Mouse (Mus musculus) hindbrain, embryonic 11.5 days (tissue): ENCODE measurements at regions not wholly inside any gene's neighbourhood (a gene's known extent, or its start where the extent isn't known, plus 50 kb on each side); places are given as distances from the start of the nearest gene placed in this dataset.

Experiments
- ATAC-seq: fragments of 200-750 bp; cut with Nextera tagmentation; 2 replicates; pipeline ENCODE4 v1.8.0; 2017; ENCODE audit warnings: mild to moderate bottlenecking, moderate TSS enrichment, moderate library complexity; ENCODE audit not compliant: low FRiP score
- DNase-seq: peaks from one replicate; pipeline ENCODE4 v3.0.0-alpha.2; 2015; ENCODE audit warnings: low spot score
- H3K27ac ChIP-seq: fragments of 300-500 bp; sonication (generic); 2 replicates; pipeline ENCODE4 v1.5.1; 2014; ENCODE audit warnings: mild to moderate bottlenecking, low read depth, low read length
- H3K27me3 ChIP-seq: fragments of 300-500 bp; sonication (generic); 2 replicates; pipeline ENCODE4 v1.6.1; 2014; ENCODE audit warnings: mild to moderate bottlenecking, low read length, moderate library complexity, mixed read lengths; ENCODE audit not compliant: control insufficient read depth, insufficient read depth
- H3K36me3 ChIP-seq: fragments of 300-500 bp; sonication (generic); 2 replicates; pipeline ENCODE4 v1.6.1; 2014; ENCODE audit warnings: mild to moderate bottlenecking, low read length, moderate library complexity, mixed read lengths; ENCODE audit not compliant: control insufficient read depth, insufficient read depth
- H3K4me1 ChIP-seq: fragments of 300-500 bp; sonication (generic); replicated peaks from 2 replicates; pipeline ENCODE4 v1.6.1; 2014; ENCODE audit warnings: low read length, mixed read lengths; ENCODE audit not compliant: control insufficient read depth, insufficient read depth
- H3K4me2 ChIP-seq: fragments of 300-500 bp; sonication (generic); replicated peaks from 2 replicates; pipeline ENCODE4 v1.6.1; 2014; ENCODE audit warnings: mild to moderate bottlenecking, low read depth, low read length
- H3K4me3 ChIP-seq: fragments of 300-500 bp; sonication (generic); 2 replicates; pipeline ENCODE4 v1.5.1; 2014; ENCODE audit warnings: low read depth, low read length
- H3K9ac ChIP-seq: fragments of 300-500 bp; sonication (generic); 2 replicates; pipeline ENCODE4 v1.6.1; 2014; ENCODE audit warnings: low read depth, low read length
- H3K9me3 ChIP-seq: fragments of 300-500 bp; sonication (generic); 2 replicates; pipeline ENCODE4 v1.6.1; 2016; ENCODE audit warnings: low read length; ENCODE audit not compliant: control insufficient read depth
- WGBS: fragments of 180-500 bp; shearing (Covaris S2); extraction: QIAGEN DNeasy Blood & Tissue Kit; methylation state at CpG from one replicate; pipeline ENCODE4 v1.1.7; 2014; 5-methylcytosine and 5-hydroxymethylcytosine counted together

GRCm38 (mm10) chr2:133278546-133278945 lies 273.4 kb upstream of the Bmp2 start:
- Histone ChIP-seq H3K27me3 (no peaks in the 10 kb centered on the region), H3K9me3 (no peaks in the 10 kb centered on the region), H3K4me1 (no peaks in the 10 kb centered on the region), H3K36me3 (no peaks in the 10 kb centered on the region), H3K9ac (no peak overlapping the region), H3K27ac (no peak overlapping the region), H3K4me3 (no peak overlapping the region), H3K4me2 (no peak overlapping the region)
- DNase-seq (no peak), ATAC-seq (no peak)
- 48% methylated on average over 4 of the region's 4 CpGs for WGBS

- Histone ChIP-seq H3K9ac (no peak overlapping the region), H3K27me3 (no peaks in the 10 kb centered on the region), H3K27ac (no peak overlapping the region), H3K9me3 (no peaks in the 10 kb centered on the region), H3K36me3 (no peaks in the 10 kb centered on the region), H3K4me3 (no peak overlapping the region), H3K4me1 (no peaks in the 10 kb centered on the region), H3K4me2 (no peak overlapping the region)
- WGBS: 92% methylated on average over 4 of the region's 4 CpGs
- no peak for DNase-seq
- ATAC-seq: no peak
Measured at GRCm38 (mm10) chr2:133279275-133279674, 272.7 kb upstream of the Bmp2 start.

- no peak overlapping the region for H3K9ac ChIP-seq
- 71% methylated on average over 5 of the region's 5 CpGs for WGBS
- H3K27me3 ChIP-seq: no peaks in the 10 kb centered on the region
- ATAC-seq (no peak), DNase-seq (no peak)
- H3K4me1 ChIP-seq: no peaks in the 10 kb centered on the region
- no peak overlapping the region for H3K4me3 ChIP-seq
- H3K9me3 ChIP-seq: no peaks in the 10 kb centered on the region
- H3K27ac ChIP-seq: no peak overlapping the region
- no peaks in the 10 kb centered on the region for H3K36me3 ChIP-seq
- H3K4me2 ChIP-seq: no peak overlapping the region
Measured at GRCm38 (mm10) chr2:133282692-133283091, 269.3 kb upstream of the Bmp2 start.

- no peaks in the 10 kb centered on the region for H3K4me1 ChIP-seq
- H3K4me3 ChIP-seq: no peak overlapping the region
- H3K4me2 ChIP-seq: no peak overlapping the region
- no peaks in the 10 kb centered on the region for H3K27me3 ChIP-seq
- ATAC-seq (no peak), DNase-seq (no peak)
- H3K36me3 ChIP-seq: no peaks in the 10 kb centered on the region
- H3K27ac ChIP-seq: no peak overlapping the region
- H3K9ac ChIP-seq: no peak overlapping the region
- 69% methylated on average over 1 of the region's 1 CpGs for WGBS
- no peaks in the 10 kb centered on the region for H3K9me3 ChIP-seq
Measured at GRCm38 (mm10) chr2:133283709-133284108, 268.2 kb upstream of the Bmp2 start.

- Histone ChIP-seq H3K4me3 (no peak overlapping the region), H3K36me3 (no peaks in the 10 kb centered on the region), H3K9ac (no peak overlapping the region), H3K9me3 (no peaks in the 10 kb centered on the region), H3K4me2 (no peak overlapping the region), H3K27ac (no peak overlapping the region), H3K4me1 (no peaks in the 10 kb centered on the region), H3K27me3 (no peaks in the 10 kb centered on the region)
- DNase-seq: no peak
- WGBS: 88% methylated on average over 7 of the region's 7 CpGs
- ATAC-seq: no peak
Measured at GRCm38 (mm10) chr2:133294136-133294535, 257.8 kb upstream of the Bmp2 start.

- WGBS: 80% methylated on average over 3 of the region's 3 CpGs
- H3K9ac ChIP-seq: no peak overlapping the region
- no peaks in the 10 kb centered on the region for H3K9me3 ChIP-seq
- H3K36me3 ChIP-seq: no peaks in the 10 kb centered on the region
- no peaks in the 10 kb centered on the region for H3K4me1 ChIP-seq
- H3K27ac ChIP-seq: no peak overlapping the region
- H3K27me3 ChIP-seq: no peaks in the 10 kb centered on the region
- no peak for DNase-seq
- H3K4me2 ChIP-seq: no peak overlapping the region
- no peak for ATAC-seq
- no peak overlapping the region for H3K4me3 ChIP-seq
Measured at GRCm38 (mm10) chr2:133305936-133306335, 246.0 kb upstream of the Bmp2 start.

- 32% methylated on average over 1 of the region's 1 CpGs for WGBS
- DNase-seq (no peak), ATAC-seq (no peak)
- Histone ChIP-seq H3K9me3 (no peaks in the 10 kb centered on the region), H3K4me1 (no peaks in the 10 kb centered on the region), H3K27ac (no peak overlapping the region), H3K27me3 (no peaks in the 10 kb centered on the region), H3K36me3 (no peaks in the 10 kb centered on the region), H3K4me2 (no peak overlapping the region), H3K4me3 (no peak overlapping the region), H3K9ac (no peak overlapping the region)
Measured at GRCm38 (mm10) chr2:133311001-133311400, 241.0 kb upstream of the Bmp2 start.

GRCm38 (mm10) chr2:133326290-133327050 lies 225.5 kb upstream of the Bmp2 start:
- Histone ChIP-seq H3K4me3 (no peak overlapping the region), H3K27me3 (no peaks in the 10 kb centered on the region), H3K9ac (no peak overlapping the region), H3K9me3 (no peaks in the 10 kb centered on the region), H3K36me3 (no peaks in the 10 kb centered on the region), H3K4me1 (no peaks in the 10 kb centered on the region), H3K27ac (no peak overlapping the region), H3K4me2 (no peak overlapping the region)
- 26% methylated on average over 6 of the region's 6 CpGs for WGBS
- DNase-seq: peak; percentile 9
- ATAC-seq: peak; percentile 79

GRCm38 (mm10) chr2:133327653-133328052 lies 224.3 kb upstream of the Bmp2 start:
- H3K36me3 ChIP-seq: no peaks in the 10 kb centered on the region
- H3K9ac ChIP-seq: no peak overlapping the region
- no peak overlapping the region for H3K4me3 ChIP-seq
- 47% methylated on average over 2 of the region's 2 CpGs for WGBS
- no peak overlapping the region for H3K4me2 ChIP-seq
- ATAC-seq: no peak
- no peak overlapping the region for H3K27ac ChIP-seq
- H3K27me3 ChIP-seq: no peaks in the 10 kb centered on the region
- DNase-seq: no peak
- no peaks in the 10 kb centered on the region for H3K4me1 ChIP-seq
- no peaks in the 10 kb centered on the region for H3K9me3 ChIP-seq
